Mouse (Mus musculus): ENCODE measurements at regions not wholly inside any gene's neighbourhood (a gene's known extent, or its start where the extent isn't known, plus 50 kb on each side); places are given as distances from the start of the nearest gene placed in this dataset.

DNA sequence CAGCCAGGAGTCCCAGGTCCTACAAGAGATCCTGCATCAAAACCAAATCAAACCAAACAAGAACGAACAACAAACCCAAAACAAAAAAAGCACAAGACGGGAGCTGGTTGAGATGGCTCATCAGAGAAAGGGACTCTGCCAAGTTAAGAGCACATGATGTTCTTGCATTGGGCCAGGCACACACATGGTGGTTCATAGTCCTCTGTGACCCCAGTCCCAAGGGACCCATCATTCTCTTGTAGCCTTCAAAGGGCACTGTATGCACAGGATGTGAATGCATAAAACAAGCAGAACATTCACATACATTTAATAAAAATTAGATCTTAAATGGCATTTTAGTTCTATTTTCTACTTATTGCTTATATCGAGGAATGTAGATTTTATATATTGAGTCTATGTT, 99.5 kb upstream of the Kctd3 start:
- H3K9ac ChIP-seq (ENCODE audit: low read depth, low read length): no peak overlapping the region
- no peak overlapping the region for H3K27ac ChIP-seq (ENCODE audit: low read depth, low read length)
- ATAC-seq (replicated peaks; ENCODE audit: insufficient number of reproducible peaks, low FRiP score, low TSS enrichment): no peak
- no peak overlapping the region for H3K4me2 ChIP-seq
- no peak overlapping the region for H3K4me3 ChIP-seq (ENCODE audit: low read depth, low read length)
- no peaks in the 10 kb centered on the region for H3K36me3 ChIP-seq (ENCODE audit: control insufficient read depth, insufficient read depth, low read length)
- no peaks in the 10 kb centered on the region for H3K9me3 ChIP-seq (replicated peaks; ENCODE audit: control insufficient read depth, low read length)
- no peaks in the 10 kb centered on the region for H3K27me3 ChIP-seq (ENCODE audit: control insufficient read depth, insufficient read depth, low read length)
- H3K4me1 ChIP-seq (ENCODE audit: control insufficient read depth, insufficient read depth, low read length): no peaks in the 10 kb centered on the region
- 83% methylated on average over 3 of the region's 3 CpGs for WGBS (ENCODE audit: insufficient replicate concordance)

DNA sequence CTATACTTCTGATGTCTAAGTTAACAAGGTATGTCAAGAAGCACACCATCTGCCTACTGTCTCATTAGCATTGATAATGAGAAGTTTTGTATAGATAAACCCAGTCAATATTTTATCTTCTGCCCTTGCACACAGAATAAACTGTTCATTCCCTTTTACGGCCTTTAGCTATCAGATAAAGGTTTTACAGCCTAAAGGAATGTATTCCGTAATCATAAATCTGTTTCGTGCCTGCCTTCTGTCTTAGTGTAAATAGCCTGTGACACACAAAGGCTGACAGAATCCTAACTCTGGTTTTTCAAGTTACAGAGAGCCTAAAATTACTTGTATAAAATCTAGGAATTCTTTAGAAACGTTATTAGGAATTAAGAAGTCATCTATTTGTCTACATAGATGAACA, 97.6 kb upstream of the Kctd3 start:
- H3K9me3 ChIP-seq (replicated peaks; ENCODE audit: control insufficient read depth, low read length): no peaks in the 10 kb centered on the region
- 62% methylated on average over 4 of the region's 4 CpGs for WGBS (ENCODE audit: insufficient replicate concordance)
- H3K27me3 ChIP-seq (ENCODE audit: control insufficient read depth, insufficient read depth, low read length): no peaks in the 10 kb centered on the region
- ATAC-seq (replicated peaks; ENCODE audit: insufficient number of reproducible peaks, low FRiP score, low TSS enrichment): no peak
- H3K4me1 ChIP-seq (ENCODE audit: control insufficient read depth, insufficient read depth, low read length): no peaks in the 10 kb centered on the region
- no peak overlapping the region for H3K4me3 ChIP-seq (ENCODE audit: low read depth, low read length)
- H3K27ac ChIP-seq (ENCODE audit: low read depth, low read length): no peak overlapping the region
- no peak overlapping the region for H3K4me2 ChIP-seq
- no peak overlapping the region for H3K9ac ChIP-seq (ENCODE audit: low read depth, low read length)
- H3K36me3 ChIP-seq (ENCODE audit: control insufficient read depth, insufficient read depth, low read length): no peaks in the 10 kb centered on the region

DNA sequence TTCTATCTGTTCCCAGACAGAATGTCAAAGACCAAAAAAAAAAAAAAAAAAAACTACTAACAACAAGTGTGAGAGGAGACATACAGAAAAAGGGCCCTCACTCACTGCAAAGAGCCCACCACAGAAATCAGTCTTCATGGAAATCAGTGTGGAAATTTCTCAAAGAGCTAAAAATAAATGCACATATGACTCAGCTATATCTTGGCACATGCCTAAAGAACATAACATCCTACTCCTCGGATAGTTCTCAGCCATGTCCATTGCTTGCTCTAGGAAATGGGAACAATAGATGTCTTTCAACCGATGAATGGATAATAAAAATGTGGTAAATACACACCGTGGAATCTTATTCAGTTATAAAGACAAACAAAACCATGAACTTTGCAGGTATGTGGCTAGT, 95.1 kb upstream of the Kctd3 start:
- 76% methylated on average over 3 of the region's 3 CpGs for WGBS (ENCODE audit: insufficient replicate concordance)

DNA sequence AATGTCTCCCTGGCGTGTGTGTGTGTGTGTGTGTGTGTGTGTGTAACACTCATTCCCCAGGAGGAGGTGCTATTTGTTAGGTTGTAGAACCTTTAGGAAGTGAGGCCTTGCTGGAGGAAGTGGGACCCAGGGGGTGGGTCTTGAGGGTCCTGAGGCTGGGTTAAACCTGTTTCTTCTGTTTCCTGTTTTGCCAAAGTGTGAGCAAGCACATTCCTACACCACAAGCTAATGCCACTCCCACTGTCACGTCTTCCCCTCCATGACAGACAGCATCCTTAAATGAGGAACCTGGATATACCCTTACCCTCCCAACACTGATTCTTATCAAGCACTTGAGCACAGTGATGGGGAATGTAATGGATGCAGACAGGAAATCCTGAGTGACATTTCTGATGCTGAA, 91.5 kb upstream of the Kctd3 start:
- no peak for ATAC-seq (replicated peaks; ENCODE audit: insufficient number of reproducible peaks, low FRiP score, low TSS enrichment)
- Histone ChIP-seq H3K4me1 (ENCODE audit: control insufficient read depth, insufficient read depth, low read length) (no peaks in the 10 kb centered on the region), H3K27ac (ENCODE audit: low read depth, low read length) (no peak overlapping the region), H3K9me3 (replicated peaks; ENCODE audit: control insufficient read depth, low read length) (no peaks in the 10 kb centered on the region), H3K4me3 (ENCODE audit: low read depth, low read length) (no peak overlapping the region), H3K36me3 (ENCODE audit: control insufficient read depth, insufficient read depth, low read length) (no peaks in the 10 kb centered on the region), H3K9ac (ENCODE audit: low read depth, low read length) (no peak overlapping the region), H3K4me2 (no peak overlapping the region), H3K27me3 (ENCODE audit: control insufficient read depth, insufficient read depth, low read length) (no peaks in the 10 kb centered on the region)
- WGBS (ENCODE audit: insufficient replicate concordance): 57% methylated on average over 2 of the region's 2 CpGs

More for the DNA sequence above, 95.1 kb upstream of the Kctd3 start:
- no peaks in the 10 kb centered on the region for H3K27me3 ChIP-seq (ENCODE audit: control insufficient read depth, insufficient read depth, low read length)
- no peak for ATAC-seq (replicated peaks; ENCODE audit: insufficient number of reproducible peaks, low FRiP score, low TSS enrichment)
- H3K4me1 ChIP-seq (ENCODE audit: control insufficient read depth, insufficient read depth, low read length): no peaks in the 10 kb centered on the region
- H3K4me2 ChIP-seq: no peak overlapping the region
- no peak overlapping the region for H3K4me3 ChIP-seq (ENCODE audit: low read depth, low read length)
- no peaks in the 10 kb centered on the region for H3K9me3 ChIP-seq (replicated peaks; ENCODE audit: control insufficient read depth, low read length)
- no peak overlapping the region for H3K27ac ChIP-seq (ENCODE audit: low read depth, low read length)
- no peak overlapping the region for H3K9ac ChIP-seq (ENCODE audit: low read depth, low read length)
- H3K36me3 ChIP-seq (ENCODE audit: control insufficient read depth, insufficient read depth, low read length): no peaks in the 10 kb centered on the region

DNA sequence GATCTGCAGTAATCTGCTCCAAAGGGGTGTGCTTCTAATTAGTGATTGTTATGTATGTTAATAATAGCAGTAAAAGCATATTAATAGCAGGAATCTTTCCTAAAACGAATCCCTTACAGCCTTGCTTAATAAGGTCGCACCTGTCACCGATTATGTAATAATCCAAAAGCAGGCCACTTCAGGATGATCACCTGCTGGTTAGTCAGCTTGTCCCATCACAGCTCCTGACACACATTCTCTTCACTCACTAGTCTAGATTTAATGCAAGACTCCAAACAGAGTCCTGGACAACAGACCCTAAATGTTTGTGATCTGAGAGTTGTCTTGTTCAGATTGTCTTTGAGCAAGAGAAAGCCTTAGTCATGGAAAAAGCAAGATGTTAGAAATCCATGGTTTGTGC, 85.2 kb upstream of the Kctd3 start:
- no peak overlapping the region for H3K4me2 ChIP-seq
- no peak overlapping the region for H3K9ac ChIP-seq (ENCODE audit: low read depth, low read length)
- no peaks in the 10 kb centered on the region for H3K27me3 ChIP-seq (ENCODE audit: control insufficient read depth, insufficient read depth, low read length)
- H3K27ac ChIP-seq (ENCODE audit: low read depth, low read length): no peak overlapping the region
- no peaks in the 10 kb centered on the region for H3K36me3 ChIP-seq (ENCODE audit: control insufficient read depth, insufficient read depth, low read length)
- H3K4me3 ChIP-seq (ENCODE audit: low read depth, low read length): no peak overlapping the region
- ATAC-seq (replicated peaks; ENCODE audit: insufficient number of reproducible peaks, low FRiP score, low TSS enrichment): no peak
- H3K4me1 ChIP-seq (ENCODE audit: control insufficient read depth, insufficient read depth, low read length): no peaks in the 10 kb centered on the region
- 84% methylated on average over 3 of the region's 3 CpGs for WGBS (ENCODE audit: insufficient replicate concordance)
- H3K9me3 ChIP-seq (replicated peaks; ENCODE audit: control insufficient read depth, low read length): no peaks in the 10 kb centered on the region

DNA sequence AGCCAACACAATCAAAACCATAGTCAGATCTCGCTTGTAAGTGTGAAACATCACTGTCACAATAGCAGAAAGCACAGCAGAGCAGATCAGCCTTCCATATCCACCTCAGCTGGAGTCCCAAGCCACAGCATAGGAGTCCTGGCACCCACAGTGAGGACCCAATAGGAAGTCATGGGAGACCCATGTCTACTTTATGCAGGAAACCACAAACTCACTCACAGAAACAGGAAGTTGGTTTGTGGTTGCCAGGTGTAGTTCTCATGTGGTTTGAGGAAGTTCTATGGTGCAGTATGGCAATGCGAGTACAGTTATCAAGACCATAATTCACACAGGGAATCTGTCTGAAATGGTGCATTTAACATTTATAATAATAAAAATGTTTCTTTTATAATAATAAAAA, 77.6 kb upstream of the Kctd3 start:
- Histone ChIP-seq H3K27ac (ENCODE audit: low read depth, low read length) (no peak overlapping the region), H3K36me3 (ENCODE audit: control insufficient read depth, insufficient read depth, low read length) (no peaks in the 10 kb centered on the region), H3K27me3 (ENCODE audit: control insufficient read depth, insufficient read depth, low read length) (no peaks in the 10 kb centered on the region), H3K9me3 (replicated peaks; ENCODE audit: control insufficient read depth, low read length) (0 out of 2 replicates have a peak, but pooled peaks cover 4% of the 10 kb centered on the region), H3K9ac (ENCODE audit: low read depth, low read length) (no peak overlapping the region), H3K4me1 (ENCODE audit: control insufficient read depth, insufficient read depth, low read length) (no peaks in the 10 kb centered on the region), H3K4me2 (no peak overlapping the region), H3K4me3 (ENCODE audit: low read depth, low read length) (no peak overlapping the region)
- ATAC-seq (replicated peaks; ENCODE audit: insufficient number of reproducible peaks, low FRiP score, low TSS enrichment): no peak
- WGBS (ENCODE audit: insufficient replicate concordance): 80% methylated on average over 2 of the region's 2 CpGs

- Histone ChIP-seq H3K4me1 (ENCODE audit: control insufficient read depth, insufficient read depth, low read length) (no peaks in the 10 kb centered on the region), H3K4me3 (ENCODE audit: low read depth, low read length) (no peak overlapping the region), H3K9me3 (replicated peaks; ENCODE audit: control insufficient read depth, low read length) (0 out of 2 replicates have a peak, but pooled peaks cover 4% of the 10 kb centered on the region), H3K27ac (ENCODE audit: low read depth, low read length) (no peak overlapping the region), H3K27me3 (ENCODE audit: control insufficient read depth, insufficient read depth, low read length) (no peaks in the 10 kb centered on the region), H3K4me2 (0 out of 2 replicates have a peak overlapping the region, but pooled peaks have one; percentile 41), H3K9ac (ENCODE audit: low read depth, low read length) (no peak overlapping the region), H3K36me3 (ENCODE audit: control insufficient read depth, insufficient read depth, low read length) (no peaks in the 10 kb centered on the region)
- no peak for ATAC-seq (replicated peaks; ENCODE audit: insufficient number of reproducible peaks, low FRiP score, low TSS enrichment)
- 30% methylated on average over 2 of the region's 2 CpGs for WGBS (ENCODE audit: insufficient replicate concordance)
Measured at GRCm38 (mm10) chr1:189081267-189081666, 73.6 kb upstream of the Kctd3 start.

DNA sequence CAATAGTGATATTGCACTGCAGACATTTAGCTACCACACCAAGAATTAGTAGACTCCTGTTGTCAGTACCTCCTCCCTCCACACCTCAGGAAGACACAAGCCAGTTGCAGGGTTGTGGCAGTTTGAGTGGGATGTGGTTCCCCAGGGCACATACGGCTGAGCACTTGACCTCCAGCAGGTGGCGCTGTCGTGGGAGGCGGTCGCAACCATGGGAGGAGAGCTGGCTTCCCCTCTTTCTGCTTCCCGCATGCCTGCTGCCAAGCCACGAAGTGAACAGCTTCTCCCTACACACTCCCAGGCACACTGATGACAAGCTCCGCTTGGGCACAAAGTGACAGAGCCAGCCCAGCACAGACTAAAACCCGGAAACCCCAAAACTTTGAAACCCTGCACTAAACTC, 73.2 kb upstream of the Kctd3 start:
- no peaks in the 10 kb centered on the region for H3K36me3 ChIP-seq (ENCODE audit: control insufficient read depth, insufficient read depth, low read length)
- no peaks in the 10 kb centered on the region for H3K27me3 ChIP-seq (ENCODE audit: control insufficient read depth, insufficient read depth, low read length)
- peak overlapping the region; percentile 41; the same call in 1 of the 2 replicates for H3K4me2 ChIP-seq
- no peak overlapping the region for H3K9ac ChIP-seq (ENCODE audit: low read depth, low read length)
- no peaks in the 10 kb centered on the region for H3K4me1 ChIP-seq (ENCODE audit: control insufficient read depth, insufficient read depth, low read length)
- WGBS (ENCODE audit: insufficient replicate concordance): 10% methylated on average over 9 of the region's 9 CpGs
- no peak overlapping the region for H3K4me3 ChIP-seq (ENCODE audit: low read depth, low read length)
- no peak for ATAC-seq (replicated peaks; ENCODE audit: insufficient number of reproducible peaks, low FRiP score, low TSS enrichment)
- H3K9me3 ChIP-seq (replicated peaks; ENCODE audit: control insufficient read depth, low read length): 0 out of 2 replicates have a peak, but pooled peaks cover 4% of the 10 kb centered on the region
- H3K27ac ChIP-seq (ENCODE audit: low read depth, low read length): no peak overlapping the region

GRCm38 (mm10) chr1:189079451-189080410, 72.1 kb upstream of the Kctd3 start:
- Histone ChIP-seq H3K4me3 (ENCODE audit: low read depth, low read length) (no peak overlapping the region), H3K27me3 (ENCODE audit: control insufficient read depth, insufficient read depth, low read length) (no peaks in the 10 kb centered on the region), H3K9me3 (replicated peaks; ENCODE audit: control insufficient read depth, low read length) (0 out of 2 replicates have a peak, but pooled peaks cover 4% of the 10 kb centered on the region), H3K27ac (ENCODE audit: low read depth, low read length) (no peak overlapping the region), H3K9ac (ENCODE audit: low read depth, low read length) (no peak overlapping the region), H3K4me2 (no peak overlapping the region), H3K4me1 (ENCODE audit: control insufficient read depth, insufficient read depth, low read length) (no peaks in the 10 kb centered on the region), H3K36me3 (ENCODE audit: control insufficient read depth, insufficient read depth, low read length) (no peaks in the 10 kb centered on the region)
- 73% methylated on average over 11 of the region's 11 CpGs for WGBS (ENCODE audit: insufficient replicate concordance)
- ATAC-seq (replicated peaks; ENCODE audit: insufficient number of reproducible peaks, low FRiP score, low TSS enrichment): no peak
